Mouse (Mus musculus): ENCODE measurements around the gene Cep78. TPM values are rescaled to one million over a fixed set of nuclear protein-coding genes. Genes with fewer than 3 reads are reported as not detected.

Cep78 gene
- total RNA-seq (2023) = 1 to 10 TPM; 4.3 to 6.1 TPM

DNA sequence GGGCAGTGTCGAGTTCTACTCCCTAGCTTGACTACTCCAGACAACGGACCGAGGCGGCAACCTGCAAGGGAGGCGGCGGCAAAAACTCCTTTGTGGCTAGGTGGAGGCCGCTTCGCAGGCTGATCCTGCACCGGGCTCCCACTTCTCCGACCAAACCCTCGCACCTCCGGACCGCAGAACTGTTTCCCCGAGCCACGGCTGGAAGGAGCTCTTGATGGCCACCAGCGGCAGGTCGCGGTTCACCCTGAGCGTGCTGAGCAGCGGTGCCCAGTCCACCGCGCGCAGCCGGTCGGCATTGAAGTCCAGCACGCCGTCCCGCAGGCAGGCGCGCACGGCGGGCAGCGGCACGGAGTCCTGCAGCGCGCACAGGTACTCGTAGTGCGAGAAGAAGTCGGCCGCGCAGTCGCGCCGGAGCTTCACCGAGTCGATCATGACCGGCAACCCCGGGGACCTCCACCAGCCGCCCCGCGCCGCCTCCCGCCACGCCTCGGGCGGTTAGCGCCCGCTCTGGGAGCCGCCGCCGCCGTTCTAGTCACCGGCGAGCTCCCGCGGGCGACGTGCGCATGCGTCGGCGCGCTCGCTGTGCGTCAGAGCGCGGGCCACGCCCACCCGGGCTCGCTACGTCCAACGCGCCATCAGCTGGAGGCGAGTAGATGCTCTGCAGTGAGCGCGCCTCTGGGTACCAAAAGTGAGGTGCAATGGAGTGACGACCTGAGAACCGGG is at the start of gene Cep78:
Cep78 (minus strand) TSS at position 541 of the 723 bp plus-strand sequence.

DNA sequence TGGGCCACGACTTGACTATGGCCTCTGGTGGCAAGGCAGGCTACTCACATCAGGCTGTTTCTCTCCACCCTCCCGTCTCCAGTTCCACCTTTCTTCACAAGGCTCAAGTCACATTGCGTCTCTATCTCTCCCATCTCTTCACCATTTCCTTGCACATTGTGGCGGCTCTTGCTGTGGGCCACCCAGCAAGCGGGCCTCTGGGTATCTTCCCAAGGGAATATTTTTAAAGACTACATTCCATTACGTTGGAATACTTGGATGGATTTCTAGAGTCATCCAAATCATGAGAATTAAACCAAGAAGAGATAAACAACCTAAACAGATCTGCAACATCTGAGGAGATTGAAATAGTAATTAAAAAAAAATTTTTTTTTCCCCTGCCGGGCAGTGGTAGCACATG is 37.6 kb downstream of the Cep78 start, which contains the start of gene Psat1:
Psat1 (minus strand) TSS at position 101 of the 400 bp plus-strand sequence.

Other genes with a start within 250 kb of the Cep78 start
- gene Psat1, start 37.7 kb downstream of the Cep78 start, total RNA-seq (2023) = 10 to 100 TPM in 1 of 2 experiments, 1 to 10 TPM in 1; 9.8 to 10.6 TPM
- gene Gnaq, start 147.8 kb upstream of the Cep78 start, total RNA-seq (2023) = 10 to 100 TPM; 49.1 to 49.5 TPM

Measured in monocyte, adult 59 days (primary cell).